Mouse (Mus musculus) embryonic facial prominence, embryonic 10.5 days (tissue): ENCODE data around the gene Srl. TPM values are rescaled to one million over a fixed set of nuclear protein-coding genes. Genes with fewer than 3 reads are reported as not detected.

Source experiments
- DNase-seq: peaks from one replicate; pipeline ENCODE4 v3.0.0-alpha.2; 2017; ENCODE audit warnings: low spot score
- H3K27ac ChIP-seq: fragments of 300-500 bp; sonication (generic); replicated peaks from 2 replicates; pipeline ENCODE4 v1.5.1; 2016; ENCODE audit warnings: mild to moderate bottlenecking
- H3K27me3 ChIP-seq: fragments of 300-500 bp; sonication (generic); replicated peaks from 2 replicates; pipeline ENCODE4 v1.6.1; 2016; ENCODE audit warnings: low read depth, mild to moderate bottlenecking; ENCODE audit not compliant: poor library complexity, severe bottlenecking
- H3K36me3 ChIP-seq: fragments of 300-500 bp; sonication (generic); replicated peaks from 2 replicates; pipeline ENCODE4 v1.6.1; 2016; ENCODE audit warnings: mild to moderate bottlenecking, moderate library complexity
- H3K4me1 ChIP-seq: fragments of 300-500 bp; sonication (generic); 2 replicates; pipeline ENCODE4 v1.6.1; 2016
- H3K4me3 ChIP-seq: fragments of 300-500 bp; sonication (generic); 2 replicates; pipeline ENCODE4 v1.5.1; 2016; ENCODE audit warnings: mild to moderate bottlenecking, moderate library complexity
- H3K9me3 ChIP-seq: fragments of 300-500 bp; sonication (generic); 2 replicates; pipeline ENCODE4 v1.6.1; 2016; ENCODE audit warnings: mild to moderate bottlenecking
- WGBS: fragments of 180-500 bp; shearing (Covaris S2); methylation state at CpG from one replicate; pipeline ENCODE4 v1.1.7; 2016; 5-methylcytosine and 5-hydroxymethylcytosine counted together
- polyA plus RNA-seq: library from polyadenylated mRNA; unstranded; fragments of >200 nt; fragmentation: Nextera tagmentation; extraction: Ambion mirVana; gene quantifications from 2 replicates; pipeline ENCODE4 v1.2.1, GENCODE M21; 2016

The Srl gene
- polyA plus RNA-seq, 1 experiment from 2014 or later, result 25.5 TPM

DNA sequence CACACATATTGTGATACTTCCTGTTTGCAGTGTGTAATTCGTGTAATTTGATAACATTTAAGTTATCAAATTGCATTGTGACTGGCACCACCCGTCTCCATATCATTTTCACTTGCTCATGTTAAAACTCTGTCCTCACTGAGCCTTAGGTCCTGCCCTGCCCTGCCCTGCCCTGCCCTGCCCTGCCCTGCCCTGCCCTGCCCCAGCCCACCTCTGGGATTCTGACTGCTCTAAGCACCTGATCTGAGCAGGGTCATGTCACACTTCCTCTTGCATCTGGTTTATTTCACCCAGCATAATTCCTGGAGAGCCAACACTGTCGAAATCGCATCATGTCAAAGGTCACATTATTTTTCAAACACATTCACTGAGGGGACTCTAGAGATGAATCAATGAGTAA is 95.2 kb downstream of the Srl start:
- Histone ChIP-seq H3K36me3 (no peaks in the 10 kb centered on the region), H3K9me3 (no peaks in the 10 kb centered on the region), H3K4me1 (peaks cover 13% of the 10 kb centered on the region), H3K27ac (no peak overlapping the region), H3K4me3 (no peak overlapping the region), H3K27me3 (no peaks in the 10 kb centered on the region)
- DNase-seq, result no peak
- 46% methylated on average over 4 of the region's 4 CpGs for WGBS

DNA sequence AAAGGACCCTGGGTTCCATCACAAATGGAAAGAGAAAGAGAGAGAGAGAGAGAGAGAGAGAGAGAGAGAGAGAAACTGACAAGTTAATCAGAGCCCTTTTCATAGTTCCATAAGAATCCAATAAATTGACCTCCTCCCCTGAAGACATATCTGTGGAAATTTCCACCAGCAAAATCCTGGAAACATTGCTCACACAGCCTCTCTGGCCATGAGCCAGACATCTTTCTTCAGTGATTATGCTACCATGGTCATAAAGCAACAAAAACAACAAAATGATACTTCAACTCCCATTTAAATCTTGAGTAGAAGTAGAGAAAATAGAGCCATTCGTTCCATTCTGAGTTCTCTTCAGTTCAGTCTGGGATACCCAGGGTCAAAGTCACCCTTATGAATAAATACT is 97.2 kb downstream of the Srl start:
- Histone ChIP-seq H3K27ac (no peak overlapping the region), H3K4me3 (no peak overlapping the region), H3K9me3 (no peaks in the 10 kb centered on the region), H3K36me3 (no peaks in the 10 kb centered on the region), H3K4me1 (peaks cover 13% of the 10 kb centered on the region), H3K27me3 (no peaks in the 10 kb centered on the region)
- DNase-seq, result no peak
- 85% methylated on average over 1 of the region's 1 CpGs for WGBS

DNA sequence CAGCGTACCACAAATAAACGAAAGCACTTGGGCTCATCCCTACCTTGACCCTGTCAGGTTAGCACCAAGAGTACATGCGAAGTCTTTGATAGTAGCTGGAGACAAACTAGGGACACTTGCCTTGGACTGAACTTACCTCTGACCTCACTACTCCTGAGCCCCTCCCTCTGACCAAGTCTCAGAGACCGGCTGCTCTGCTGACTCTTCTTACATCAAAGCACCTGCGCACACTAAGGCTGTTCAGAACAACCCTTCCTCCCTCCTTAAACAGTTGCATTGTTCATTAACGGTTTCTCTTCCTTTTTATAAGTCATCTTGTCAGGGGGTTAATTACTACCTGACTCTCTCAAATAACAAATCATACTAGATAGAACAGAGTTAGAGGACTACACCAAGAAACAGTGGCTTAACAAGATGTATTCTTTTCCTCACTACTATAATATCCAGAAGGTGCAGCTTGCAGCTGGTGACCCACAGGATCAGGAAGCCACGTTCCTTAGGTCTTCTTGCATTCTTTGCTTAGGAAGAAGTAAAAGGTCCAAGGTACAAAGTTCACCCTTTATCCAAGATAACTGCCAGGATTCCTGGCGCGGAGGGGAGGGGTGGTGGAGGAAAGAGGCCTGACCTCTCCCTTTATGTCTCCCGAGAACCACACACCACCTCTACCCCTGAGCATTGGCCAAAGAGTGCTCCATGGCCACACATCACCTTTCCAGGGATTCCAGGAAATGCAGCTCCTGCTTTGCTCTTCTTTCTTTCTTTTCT is 102.1 kb downstream of the Srl start:
- Histone ChIP-seq H3K4me1 (no peaks in the 10 kb centered on the region; the same call in none of the 2 replicates), H3K9me3 (no peaks in the 10 kb centered on the region), H3K36me3 (no peaks in the 10 kb centered on the region), H3K27ac (no peak overlapping the region), H3K27me3 (no peaks in the 10 kb centered on the region), H3K4me3 (no peak overlapping the region)
- WGBS, result 76% methylated on average over 10 of the region's 10 CpGs
- DNase-seq, result no peak

DNA sequence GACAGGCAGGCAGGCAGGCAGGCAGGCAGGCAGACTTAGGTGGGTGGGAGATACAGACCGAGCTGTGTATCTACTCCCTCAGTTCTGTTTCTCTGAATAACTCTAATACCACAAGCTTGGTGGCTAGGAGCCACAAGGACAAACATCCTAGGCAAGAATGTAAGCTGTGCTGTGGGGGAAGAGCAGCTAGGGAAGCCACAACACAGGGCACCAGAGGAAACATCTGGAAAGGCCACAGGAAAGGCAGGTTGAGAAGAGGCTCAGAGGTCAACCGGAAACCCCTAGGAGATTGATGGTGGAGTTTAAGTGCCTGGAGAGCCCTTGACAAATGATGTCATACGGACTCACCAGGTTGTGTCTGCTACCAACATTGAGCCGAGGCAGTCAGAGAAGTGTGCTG is 104.9 kb downstream of the Srl start:
- Histone ChIP-seq H3K36me3 (no peaks in the 10 kb centered on the region), H3K4me3 (no peak overlapping the region), H3K4me1 (no peaks in the 10 kb centered on the region; the same call in none of the 2 replicates), H3K27ac (no peak overlapping the region), H3K27me3 (no peaks in the 10 kb centered on the region), H3K9me3 (no peaks in the 10 kb centered on the region)
- WGBS, result 82% methylated on average over 4 of the region's 4 CpGs
- no peak for DNase-seq

DNA sequence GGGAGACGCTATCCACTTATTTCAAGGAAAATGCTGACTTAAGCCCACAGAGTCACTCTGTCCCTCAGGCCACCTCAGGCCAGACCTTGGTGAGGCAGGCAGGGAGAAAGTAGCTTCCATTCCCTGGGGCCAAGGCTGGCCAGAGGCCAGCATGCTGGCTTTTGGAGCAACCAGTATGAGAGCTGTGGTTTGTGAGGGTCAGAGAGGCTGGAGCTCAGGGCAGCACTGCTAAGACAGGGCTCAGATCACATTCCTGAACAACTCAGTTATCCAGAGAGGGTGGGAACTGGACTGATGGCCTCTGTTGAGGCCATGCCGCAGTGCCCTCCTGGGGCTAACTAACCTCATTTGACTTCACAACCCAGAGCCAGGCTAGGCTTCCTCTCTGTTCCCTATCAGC is 106.2 kb downstream of the Srl start:
- no peak for DNase-seq
- H3K27me3 ChIP-seq, result no peaks in the 10 kb centered on the region

DNA sequence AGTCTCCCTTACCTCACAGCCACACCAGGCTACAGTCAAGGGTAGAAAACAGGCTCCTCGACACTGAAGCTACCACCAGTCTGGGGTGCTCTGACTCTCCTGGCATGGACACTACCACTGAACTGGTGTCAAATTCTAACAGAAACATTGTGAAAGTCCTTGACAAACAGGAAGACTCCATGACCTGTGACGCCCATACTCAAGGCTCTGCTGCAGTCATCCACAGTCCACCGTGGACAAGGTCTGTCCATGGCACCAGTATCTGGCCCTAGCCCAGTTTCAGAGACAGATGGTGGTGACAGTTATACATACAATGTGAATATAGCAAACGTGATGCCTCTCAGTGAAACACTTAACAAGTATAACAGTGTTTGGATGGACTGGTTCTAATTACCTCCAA is 109.8 kb downstream of the Srl start:
- 64% methylated on average over 4 of the region's 4 CpGs for WGBS

More for the DNA sequence above, 106.2 kb downstream of the Srl start:
- Histone ChIP-seq H3K4me1 (no peaks in the 10 kb centered on the region; the same call in none of the 2 replicates), H3K27ac (no peak overlapping the region), H3K9me3 (no peaks in the 10 kb centered on the region), H3K36me3 (no peaks in the 10 kb centered on the region), H3K4me3 (no peak overlapping the region)
- 89% methylated on average over 2 of the region's 2 CpGs for WGBS

DNA sequence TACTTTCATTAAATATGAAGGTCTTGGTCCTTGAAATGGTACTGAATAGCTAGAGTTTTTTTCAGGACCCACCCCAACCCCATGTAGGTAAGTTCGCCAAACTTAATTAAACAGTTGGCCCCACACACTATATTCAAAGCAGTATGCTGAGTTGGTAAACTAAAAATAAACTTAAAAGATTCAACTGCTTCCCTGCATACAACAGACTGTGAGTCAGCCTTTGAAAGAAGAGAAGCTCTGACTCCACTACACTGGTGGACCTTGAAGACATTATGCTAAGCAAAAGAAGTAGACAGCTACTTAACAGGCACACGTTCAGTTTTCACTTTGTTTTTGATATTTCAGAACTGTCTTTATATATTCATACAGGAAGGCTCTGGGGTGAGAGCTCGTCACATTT is 110.6 kb downstream of the Srl start:
- Histone ChIP-seq H3K4me3 (no peak overlapping the region), H3K27me3 (no peaks in the 10 kb centered on the region), H3K9me3 (no peaks in the 10 kb centered on the region), H3K27ac (no peak overlapping the region), H3K4me1 (no peaks in the 10 kb centered on the region; the same call in 1 of the 2 replicates), H3K36me3 (no peaks in the 10 kb centered on the region)
- no peak for DNase-seq
- WGBS, result 83% methylated on average over 3 of the region's 3 CpGs

More for the DNA sequence above, 109.8 kb downstream of the Srl start:
- H3K9me3 ChIP-seq, result no peaks in the 10 kb centered on the region
- no peaks in the 10 kb centered on the region for H3K27me3 ChIP-seq
- no peak for DNase-seq
- H3K4me3 ChIP-seq, result no peak overlapping the region
- H3K27ac ChIP-seq, result no peak overlapping the region
- no peaks in the 10 kb centered on the region; the same call in 1 of the 2 replicates for H3K4me1 ChIP-seq
- no peaks in the 10 kb centered on the region for H3K36me3 ChIP-seq

DNA sequence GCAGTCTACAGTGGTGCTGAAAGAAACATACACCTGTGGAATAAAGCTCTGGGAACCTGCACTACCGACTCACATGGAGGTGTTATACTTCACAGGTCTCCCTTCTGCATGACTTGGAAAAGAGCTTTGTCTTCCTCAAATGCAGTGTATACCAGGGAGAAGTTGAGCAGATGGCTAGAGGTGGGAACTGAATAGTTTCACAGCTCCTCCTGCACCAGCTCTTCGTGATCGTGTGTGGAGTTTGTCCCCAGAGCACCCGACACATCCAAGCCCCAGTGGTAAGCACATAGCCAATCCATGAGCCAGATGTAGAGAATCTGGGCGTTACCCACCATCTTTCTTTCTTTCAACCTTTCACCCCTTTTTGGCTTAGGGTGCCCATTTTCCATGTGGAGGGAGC is 111.4 kb downstream of the Srl start:
- H3K27ac ChIP-seq, result no peak overlapping the region
- no peaks in the 10 kb centered on the region for H3K4me1 ChIP-seq
- no peaks in the 10 kb centered on the region for H3K36me3 ChIP-seq
- DNase-seq, result no peak
- H3K9me3 ChIP-seq, result no peaks in the 10 kb centered on the region
- no peak overlapping the region for H3K4me3 ChIP-seq
- 83% methylated on average over 5 of the region's 5 CpGs for WGBS
- H3K27me3 ChIP-seq, result no peaks in the 10 kb centered on the region

Other genes with a start within 250 kb of the Srl start
- 0.43 and 0.57 TPM in 2 replicates for gene Adcy9, start 121.3 kb downstream of the Srl start, polyA plus RNA-seq
- gene Tfap4, start 18.0 kb upstream of the Srl start, polyA plus RNA-seq, result 37.7 and 39.5 TPM in 2 replicates
- gene Glis2, start 52.9 kb upstream of the Srl start, polyA plus RNA-seq, result 22.2 and 22.3 TPM in 2 replicates
- 92.6 and 97.5 TPM in 2 replicates for gene Pam16, start 83.2 kb upstream of the Srl start, polyA plus RNA-seq
- gene Vasn, start 98.1 kb upstream of the Srl start, polyA plus RNA-seq, result 14.4 and 16.2 TPM in 2 replicates
- gene Dnaja3, start 98.2 kb upstream of the Srl start, polyA plus RNA-seq, result 66.6 and 66.7 TPM in 2 replicates
- gene Coro7, start 138.0 kb upstream of the Srl start, polyA plus RNA-seq, result 23.3 and 23.9 TPM in 2 replicates
- gene Nmral1, start 177.5 kb upstream of the Srl start, polyA plus RNA-seq, result 218 and 228 TPM in 2 replicates
- gene Hmox2, start 184.5 kb upstream of the Srl start, polyA plus RNA-seq, result 84.6 and 91.9 TPM in 2 replicates
- 112 and 116 TPM in 2 replicates for gene Cdip1, start 248.5 kb upstream of the Srl start, polyA plus RNA-seq